Mouse (Mus musculus) heart, adult 2 months (tissue): ENCODE measurements around the gene Ugp2.

Experiments
- CTCF ChIP-seq: fragments of 200-600 bp; IDR thresholded peaks from 2 replicates; pipeline ENCODE4 v1.8.1; 2022; ENCODE audit warnings: antibody characterized with exemption, mild to moderate bottlenecking, moderate library complexity
- POLR2A ChIP-seq: fragments of 200-500 bp; IDR thresholded peaks from 2 replicates; pipeline ENCODE4 v1.6.1; 2011; ENCODE audit warnings: mild to moderate bottlenecking, low read depth, low read length, control low read depth; ENCODE audit not compliant: insufficient read depth

DNA sequence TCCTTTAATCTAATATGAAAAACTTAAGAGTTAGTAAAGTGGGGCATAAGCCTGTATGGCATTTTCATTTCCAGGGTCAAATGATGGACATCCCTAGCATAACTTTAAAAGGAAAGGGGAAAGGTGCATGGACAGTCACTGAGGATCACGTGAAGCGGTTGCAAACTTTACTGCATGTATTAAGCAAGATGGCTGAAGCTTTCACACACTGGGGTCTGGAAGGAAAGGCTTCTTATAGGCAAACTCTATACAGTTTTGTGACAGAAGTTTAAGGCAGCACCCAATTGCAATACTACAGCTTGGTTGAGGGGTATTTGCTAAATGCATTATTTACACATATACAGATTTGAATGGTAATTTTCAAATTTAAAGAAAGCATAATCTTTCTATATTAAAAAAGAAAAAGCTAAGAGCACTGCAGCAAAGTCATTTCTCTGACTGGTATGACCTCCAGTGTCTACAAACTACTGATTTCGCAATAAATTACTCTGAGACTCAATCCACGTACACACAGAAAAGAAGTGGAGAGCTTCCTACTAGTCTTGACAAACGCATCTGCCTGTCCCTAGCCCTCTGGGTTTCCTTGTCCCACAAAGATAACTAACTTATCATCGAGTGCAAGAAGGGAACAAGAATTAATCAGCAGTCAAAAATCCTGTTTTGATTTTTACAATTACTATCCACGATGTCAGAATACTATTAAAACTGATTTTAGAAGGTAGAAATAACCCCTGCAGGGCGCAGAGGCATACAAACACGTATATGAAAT, 1.6 kb downstream of the Ugp2 start:
- no peak for TF ChIP-seq CTCF
- no peak for TF ChIP-seq POLR2A
